In genomic region chr13:51418268-51418941, GRCm38 (mm10) we compare ENCODE assay signal across 8 mouse cellular contexts. TPM values are rescaled to one million over a fixed set of nuclear protein-coding genes. Genes with fewer than 3 reads are reported as not detected.
DNase-seq lines count a peak whose midpoint lies in the region; ATAC-seq and TF ChIP-seq lines count a peak whose summit lies in the region.

No protein-coding gene starts in this region.

- H3K4me1 ChIP-seq in forebrain, embryonic 14.5 days (ENCODE audit: control insufficient read depth, insufficient read depth, low read length), result peaks cover 10% of the 10 kb centered on the region
- H3K4me1 ChIP-seq in liver, embryonic 16.5 days (ENCODE audit: control insufficient read depth, low read depth, low read length), result no peaks in the 10 kb centered on the region; the same call in 1 of the 2 replicates
- H3K4me1 ChIP-seq in neural tube, embryonic 14.5 days (ENCODE audit: control insufficient read depth, insufficient read depth, low read length), result peaks cover 10% of the 10 kb centered on the region
- peaks cover 17% of the 10 kb centered on the region for H3K4me1 ChIP-seq in testis, adult 2 months (ENCODE audit: control insufficient read depth, insufficient read depth, low read length)

- 0 out of 2 replicates have a peak, but pooled peaks cover 2% of the 10 kb centered on the region for H3K36me3 ChIP-seq in forebrain, embryonic 14.5 days (ENCODE audit: control insufficient read depth, insufficient read depth, low read length)
- no peaks in the 10 kb centered on the region for H3K36me3 ChIP-seq in liver, embryonic 16.5 days (ENCODE audit: control insufficient read depth, insufficient read depth)
- H3K36me3 ChIP-seq in neural tube, embryonic 14.5 days (ENCODE audit: control insufficient read depth, insufficient read depth, low read length), result no peaks in the 10 kb centered on the region
- no peaks in the 10 kb centered on the region for H3K36me3 ChIP-seq in testis, adult 2 months (ENCODE audit: control insufficient read depth, insufficient read depth, low read length)

- ATAC-seq in CD4-positive, CD25-positive, alpha-beta regulatory T cell, adult 4 months, result peak; percentile 63
- peak; percentile 91 for ATAC-seq in forebrain, embryonic 14.5 days
- ATAC-seq in liver, embryonic 16.5 days (ENCODE audit: low read depth), result 0 out of 2 replicates have a peak, but pooled peaks have one; percentile 9
- peak; percentile 90 for ATAC-seq in neural tube, embryonic 14.5 days (ENCODE audit: low read depth)

- H3K9ac ChIP-seq in forebrain, embryonic 14.5 days (ENCODE audit: low read length), result peak overlapping the region; percentile 66
- no peak overlapping the region for H3K9ac ChIP-seq in liver, embryonic 16.5 days (ENCODE audit: low read depth, low read length)
- peak overlapping the region; percentile 29; the same call in 1 of the 2 replicates for H3K9ac ChIP-seq in neural tube, embryonic 14.5 days (replicated peaks; ENCODE audit: low read depth, low read length)

- DNase-seq in c-Kit-positive CD71-positive TER-119-negative erythroid progenitor cells, embryonic 14.5 days (ENCODE audit: low read depth), result peak; percentile 61
- peak; percentile 98 for DNase-seq in forebrain, embryonic 14.5 days (ENCODE audit: low spot score)
- peak; percentile 96 for DNase-seq in heart, postnatal 14 days
- peak; percentile 56 for DNase-seq in large intestine, adult 2 months (ENCODE audit: low read depth, low spot score)

- no peaks in the 10 kb centered on the region for H3K9me3 ChIP-seq in forebrain, embryonic 14.5 days (replicated peaks; ENCODE audit: control insufficient read depth, low read length)
- H3K9me3 ChIP-seq in liver, embryonic 16.5 days (replicated peaks; ENCODE audit: control insufficient read depth, low read length), result no peaks in the 10 kb centered on the region
- H3K9me3 ChIP-seq in neural tube, embryonic 14.5 days (ENCODE audit: control insufficient read depth, low read length), result no peaks in the 10 kb centered on the region

- 2% methylated on average over 20 of the region's 20 CpGs for WGBS in forebrain, embryonic 14.5 days
- WGBS in large intestine, adult 2 months, result 10% methylated on average over 20 of the region's 20 CpGs
- WGBS in liver, embryonic 16.5 days (ENCODE audit: insufficient replicate concordance), result 8% methylated on average over 20 of the region's 20 CpGs
- WGBS in neural tube, embryonic 14.5 days, result 4% methylated on average over 20 of the region's 20 CpGs

- H3K27me3 ChIP-seq in forebrain, embryonic 14.5 days (replicated peaks; ENCODE audit: control insufficient read depth, insufficient read depth, low read length), result no peaks in the 10 kb centered on the region
- H3K27me3 ChIP-seq in liver, embryonic 16.5 days (ENCODE audit: control insufficient read depth, insufficient read depth, low read depth, low read length), result no peaks in the 10 kb centered on the region
- H3K27me3 ChIP-seq in neural tube, embryonic 14.5 days (ENCODE audit: control insufficient read depth, insufficient read depth, low read length), result no peaks in the 10 kb centered on the region
- no peaks in the 10 kb centered on the region for H3K27me3 ChIP-seq in testis, adult 2 months (ENCODE audit: control insufficient read depth, insufficient read depth, low read length)

- peak overlapping the region; percentile 56 for H3K4me2 ChIP-seq in forebrain, embryonic 14.5 days (ENCODE audit: low read length)
- no peak overlapping the region for H3K4me2 ChIP-seq in liver, embryonic 16.5 days (ENCODE audit: low read depth, low read length)
- peak overlapping the region; percentile 33 for H3K4me2 ChIP-seq in neural tube, embryonic 14.5 days (ENCODE audit: low read depth, low read length)

- peak overlapping the region; percentile 70 for H3K27ac ChIP-seq in forebrain, embryonic 14.5 days (ENCODE audit: low read depth, low read length)
- H3K27ac ChIP-seq in liver, embryonic 16.5 days (ENCODE audit: low read length), result no peak overlapping the region
- H3K27ac ChIP-seq in neural tube, embryonic 14.5 days (ENCODE audit: low read depth, low read length), result peak overlapping the region; percentile 55; the same call in 1 of the 2 replicates
- no peak overlapping the region for H3K27ac ChIP-seq in testis, adult 2 months (ENCODE audit: control insufficient read depth, insufficient read depth, low read depth, low read length)

- H3K4me3 ChIP-seq in forebrain, embryonic 14.5 days (ENCODE audit: low read depth, low read length), result peak overlapping the region; percentile 16
- H3K4me3 ChIP-seq in liver, embryonic 16.5 days (ENCODE audit: low read depth, low read length), result no peak overlapping the region
- H3K4me3 ChIP-seq in neural tube, embryonic 14.5 days (ENCODE audit: low read depth, low read length), result peak overlapping the region; percentile 6; the same call in 1 of the 2 replicates
- peak overlapping the region; percentile 81 for H3K4me3 ChIP-seq in testis, adult 2 months (ENCODE audit: control insufficient read depth, low read depth, low read length)

- intact Hi-C loops in heart, postnatal 14 days (cut with DNase I), result loop anchor here (2.0 to 10.0 kb wide), 4 partner anchors 210 to 470 kb away; partner anchors contain the start of gene Spin1

- TF ChIP-seq CTCF in testis, adult 2 months (IDR thresholded peaks at IDR 0.05; ENCODE audit: control insufficient read depth, insufficient read depth, insufficient replicate concordance, low read depth, low read length), result peak; percentile 90

- TF ChIP-seq POLR2A in testis, adult 2 months (IDR thresholded peaks at IDR 0.05; ENCODE audit: control insufficient read depth, low read depth, low read length), result peak; percentile 37; the same call in 1 of the 2 replicates

RNA-seq across cellular contexts. Expression of gene S1pr3, which starts 10.0 kb away (rescaled TPM):
- not detected for polyA plus RNA-seq in CD4-positive, CD25-positive, alpha-beta regulatory T cell, adult 4 months (2017; shearing (Covaris generic))
- 10.3 and 12.3 TPM in 2 replicates for polyA plus RNA-seq in forebrain, embryonic 14.5 days (2014; fragmentation: Nextera tagmentation; extraction: Ambion mirVana)
- total RNA-seq in heart, postnatal 14 days (2021), result 10 to 100 TPM; 17.9 to 18.4 TPM
- polyA plus RNA-seq in large intestine, adult 2 months (2012; rRNA removed), result 6.2 and 6.8 TPM in 2 replicates
- 1.2 and 1.5 TPM in 2 replicates for polyA plus RNA-seq in liver, embryonic 16.5 days (2015; fragmentation: Nextera tagmentation; extraction: Ambion mirVana)
- 5.9 and 12.8 TPM in 2 replicates for polyA plus RNA-seq in neural tube, embryonic 14.5 days (2014; fragmentation: Nextera tagmentation; extraction: Ambion mirVana)
- polyA plus RNA-seq in testis, adult 2 months (2012; rRNA removed), result 3.1 TPM in 2 replicates

Comparison
In these comparisons a context has a peak if more than half of its experiments do, and no peak if none do; other contexts are left out.
1. ATAC-seq: peak in every context shown above with its lines; median percentile 91 in forebrain, embryonic 14.5 days; 90 in neural tube, embryonic 14.5 days; 63 in CD4-positive, CD25-positive, alpha-beta regulatory T cell, adult 4 months; 9 in liver, embryonic 16.5 days.
2. H3K27ac ChIP-seq: peak in forebrain, embryonic 14.5 days (single experiment) and neural tube, embryonic 14.5 days (single experiment); none in liver, embryonic 16.5 days (single experiment) and testis, adult 2 months (single experiment).
3. Peak in every context shown above with its lines, with median percentiles within 50 percentile points of each other: DNase-seq.